Mouse (Mus musculus) embryonic facial prominence, embryonic 12.5 days (tissue): ENCODE measurements around the gene Fanci. TPM values are rescaled to one million over a fixed set of nuclear protein-coding genes. Genes with fewer than 3 reads are reported as not detected.

Experiments used
- ATAC-seq: fragments of 200-750 bp; cut with Nextera tagmentation; 2 replicates; pipeline ENCODE4 v1.8.0; 2017; ENCODE audit not compliant: insufficient number of reproducible peaks, insufficient read depth, low FRiP score, low TSS enrichment
- H3K27ac ChIP-seq: fragments of 300-500 bp; sonication (generic); 2 replicates; pipeline ENCODE4 v1.5.1; 2016; ENCODE audit warnings: mild to moderate bottlenecking
- H3K27me3 ChIP-seq: fragments of 300-500 bp; sonication (generic); 2 replicates; pipeline ENCODE4 v1.6.1; 2016; ENCODE audit warnings: mild to moderate bottlenecking, moderate library complexity
- H3K36me3 ChIP-seq: fragments of 300-500 bp; sonication (generic); 2 replicates; pipeline ENCODE4 v1.6.1; 2016; ENCODE audit warnings: mild to moderate bottlenecking
- H3K4me1 ChIP-seq: fragments of 300-500 bp; sonication (generic); 2 replicates; pipeline ENCODE4 v1.6.1; 2016
- H3K4me2 ChIP-seq: fragments of 300-500 bp; sonication (generic); replicated peaks from 2 replicates; pipeline ENCODE4 v1.6.1; 2016; ENCODE audit warnings: mild to moderate bottlenecking, moderate library complexity
- H3K4me3 ChIP-seq: fragments of 300-500 bp; sonication (generic); 2 replicates; pipeline ENCODE4 v1.5.1; 2016; ENCODE audit warnings: mild to moderate bottlenecking
- H3K9ac ChIP-seq: fragments of 300-500 bp; sonication (generic); 2 replicates; pipeline ENCODE4 v1.6.1; 2016; ENCODE audit warnings: mild to moderate bottlenecking, moderate library complexity
- H3K9me3 ChIP-seq: fragments of 300-500 bp; sonication (generic); 2 replicates; pipeline ENCODE4 v1.6.1; 2016; ENCODE audit warnings: mild to moderate bottlenecking, moderate library complexity
- WGBS: fragments of 180-500 bp; shearing (Covaris S2); methylation state at CpG from one replicate; pipeline ENCODE4 v1.1.7; 2016; 5-methylcytosine and 5-hydroxymethylcytosine counted together
- polyA plus RNA-seq: library from polyadenylated mRNA; unstranded; fragments of >200 nt; fragmentation: Nextera tagmentation; extraction: Ambion mirVana; gene quantifications from 2 replicates; pipeline ENCODE4 v1.2.1, GENCODE M21; 2016

Fanci gene
- polyA plus RNA-seq, 1 experiment from 2014 or later, result 12.7 TPM

DNA sequence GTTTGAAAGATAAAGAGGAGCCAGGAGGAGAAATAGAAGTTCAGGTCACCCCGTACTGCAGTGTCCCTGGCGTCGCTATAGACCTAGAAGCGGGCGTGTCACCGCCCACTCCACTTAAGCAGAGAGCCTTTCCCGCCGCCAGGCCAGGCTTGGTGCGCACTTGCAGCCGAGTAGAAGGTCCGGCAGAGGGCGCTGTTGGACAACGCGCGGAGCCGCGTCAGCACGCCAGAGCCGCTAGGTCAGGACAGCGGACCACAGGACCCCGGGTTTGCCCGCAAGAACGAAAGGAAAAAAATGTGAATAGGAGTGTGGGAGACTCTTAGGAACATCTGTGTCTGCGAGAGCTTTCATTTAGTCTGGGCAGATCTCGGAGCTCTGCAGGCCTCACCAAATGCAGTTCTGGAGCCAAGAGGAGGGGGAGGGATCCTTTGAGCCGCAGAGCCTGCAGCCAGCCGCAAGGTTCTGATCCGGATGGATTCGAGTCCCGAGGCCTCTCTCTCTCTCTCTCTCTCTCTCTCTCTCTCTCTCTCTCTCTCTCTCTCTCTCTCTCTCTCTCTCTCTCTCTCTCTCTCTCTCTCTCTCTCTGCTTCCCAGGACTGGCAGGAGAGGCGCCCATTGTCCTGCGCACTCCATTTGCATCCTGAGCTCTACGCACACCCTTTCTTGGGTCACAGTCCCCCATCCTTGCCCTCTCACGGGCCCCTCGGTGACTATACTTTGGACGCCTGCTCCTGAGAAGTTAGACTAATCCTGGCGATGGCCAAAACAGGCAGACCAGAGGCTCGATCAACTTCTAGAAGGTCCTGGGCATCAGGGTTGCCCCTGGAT lies 104.5 kb downstream of the Fanci start:
- no peaks in the 10 kb centered on the region for H3K9me3 ChIP-seq
- H3K4me1 ChIP-seq, result peaks cover 6% of the 10 kb centered on the region; the same call in 1 of the 2 replicates
- under 1% methylated on average over 36 of the region's 38 CpGs for WGBS
- peaks cover 73% of the 10 kb centered on the region for H3K27me3 ChIP-seq
- no peaks in the 10 kb centered on the region for H3K36me3 ChIP-seq
- peak overlapping the region; percentile 15; the same call in 1 of the 2 replicates for H3K4me3 ChIP-seq
- no peak overlapping the region for H3K9ac ChIP-seq
- H3K27ac ChIP-seq, result no peak overlapping the region
- ATAC-seq, result peak; percentile 81
- peak overlapping the region; percentile 35 for H3K4me2 ChIP-seq

DNA sequence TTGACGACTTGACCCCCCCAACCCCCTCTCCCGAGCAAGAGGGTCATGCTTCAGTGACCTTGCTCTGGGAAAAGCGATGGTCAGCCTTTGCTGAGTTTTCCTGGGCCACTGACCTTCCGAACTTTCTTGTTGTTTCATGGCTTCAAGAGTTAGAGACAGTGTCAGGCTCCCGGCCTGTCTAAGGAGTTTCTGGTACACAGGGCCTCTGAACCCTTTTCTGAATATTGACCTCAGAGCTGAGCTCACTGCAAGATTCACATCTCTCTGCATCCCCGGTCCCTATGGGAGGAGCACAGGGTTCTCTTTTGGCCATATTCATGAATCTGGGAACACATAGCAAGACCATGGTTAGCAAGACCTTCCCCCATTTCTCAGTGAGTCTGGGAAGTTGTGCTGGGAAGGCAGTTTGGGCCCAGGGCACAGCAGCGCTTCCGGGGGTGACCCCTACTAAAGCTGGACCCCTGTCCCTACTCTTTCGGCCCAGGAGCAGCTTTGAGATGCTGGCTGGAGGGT lies 105.1 kb downstream of the Fanci start:
- H3K9me3 ChIP-seq, result no peaks in the 10 kb centered on the region
- peaks cover 6% of the 10 kb centered on the region; the same call in 1 of the 2 replicates for H3K4me1 ChIP-seq
- no peak overlapping the region for H3K4me3 ChIP-seq
- H3K27me3 ChIP-seq, result peaks cover 80% of the 10 kb centered on the region
- ATAC-seq, result no peak
- 0 out of 2 replicates have a peak overlapping the region, but pooled peaks have one; percentile 35 for H3K4me2 ChIP-seq
- H3K36me3 ChIP-seq, result no peaks in the 10 kb centered on the region
- 7% methylated on average over 9 of the region's 9 CpGs for WGBS
- H3K9ac ChIP-seq, result no peak overlapping the region
- no peak overlapping the region for H3K27ac ChIP-seq

DNA sequence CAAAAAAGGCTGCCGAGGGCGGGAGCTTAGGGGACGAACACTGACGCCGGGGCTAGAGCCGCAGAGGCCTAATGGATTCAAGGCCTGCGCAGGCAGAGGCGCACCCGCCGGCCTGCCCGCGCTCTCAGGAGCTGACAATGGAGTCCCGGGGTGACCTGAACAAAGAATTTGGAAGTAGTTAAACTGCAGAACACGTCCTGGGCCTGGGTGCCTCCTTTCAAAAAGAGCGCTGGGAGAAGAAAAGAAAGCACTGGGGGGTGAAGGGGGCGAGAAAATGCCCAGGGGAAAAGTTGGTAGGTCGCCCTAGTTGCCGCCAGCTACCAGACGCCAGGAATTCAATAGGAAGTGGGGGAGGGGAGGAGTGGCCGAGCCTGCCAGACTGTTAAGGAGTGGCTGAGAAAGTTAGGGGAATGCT lies 106.0 kb downstream of the Fanci start:
- no peak for ATAC-seq
- Histone ChIP-seq H3K36me3 (no peaks in the 10 kb centered on the region), H3K27me3 (peaks cover 88% of the 10 kb centered on the region), H3K4me2 (no peak overlapping the region; the same call in 1 of the 2 replicates), H3K4me3 (no peak overlapping the region), H3K9ac (no peak overlapping the region), H3K9me3 (no peaks in the 10 kb centered on the region), H3K27ac (no peak overlapping the region), H3K4me1 (peaks cover 6% of the 10 kb centered on the region; the same call in 1 of the 2 replicates)
- WGBS, result 1% methylated on average over 20 of the region's 20 CpGs

DNA sequence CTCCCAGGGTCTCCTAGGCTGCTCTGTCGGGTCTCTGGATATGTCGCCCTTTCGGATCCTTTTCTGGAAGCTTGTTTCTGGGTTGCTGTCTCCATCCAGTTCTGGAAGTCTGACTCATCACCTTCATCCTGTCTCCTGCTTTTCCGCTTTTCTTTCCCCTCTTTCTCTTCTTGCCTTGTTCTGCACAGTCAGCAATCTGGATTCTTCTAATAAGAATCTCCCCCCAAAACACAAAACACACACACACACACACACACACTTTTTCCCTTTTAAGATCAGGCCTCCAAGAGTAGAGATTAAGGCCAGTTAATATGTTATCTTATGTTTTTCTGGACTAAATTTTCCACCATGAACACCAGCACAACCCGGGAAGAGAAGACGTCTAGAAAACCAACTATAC lies 106.6 kb downstream of the Fanci start:
- 5% methylated on average over 6 of the region's 6 CpGs for WGBS
- peaks cover 94% of the 10 kb centered on the region for H3K27me3 ChIP-seq
- no peaks in the 10 kb centered on the region for H3K9me3 ChIP-seq
- no peaks in the 10 kb centered on the region for H3K36me3 ChIP-seq
- no peak overlapping the region for H3K9ac ChIP-seq
- no peak overlapping the region for H3K4me2 ChIP-seq
- no peak overlapping the region for H3K4me3 ChIP-seq
- H3K27ac ChIP-seq, result no peak overlapping the region
- peaks cover 6% of the 10 kb centered on the region; the same call in 1 of the 2 replicates for H3K4me1 ChIP-seq
- ATAC-seq, result no peak

DNA sequence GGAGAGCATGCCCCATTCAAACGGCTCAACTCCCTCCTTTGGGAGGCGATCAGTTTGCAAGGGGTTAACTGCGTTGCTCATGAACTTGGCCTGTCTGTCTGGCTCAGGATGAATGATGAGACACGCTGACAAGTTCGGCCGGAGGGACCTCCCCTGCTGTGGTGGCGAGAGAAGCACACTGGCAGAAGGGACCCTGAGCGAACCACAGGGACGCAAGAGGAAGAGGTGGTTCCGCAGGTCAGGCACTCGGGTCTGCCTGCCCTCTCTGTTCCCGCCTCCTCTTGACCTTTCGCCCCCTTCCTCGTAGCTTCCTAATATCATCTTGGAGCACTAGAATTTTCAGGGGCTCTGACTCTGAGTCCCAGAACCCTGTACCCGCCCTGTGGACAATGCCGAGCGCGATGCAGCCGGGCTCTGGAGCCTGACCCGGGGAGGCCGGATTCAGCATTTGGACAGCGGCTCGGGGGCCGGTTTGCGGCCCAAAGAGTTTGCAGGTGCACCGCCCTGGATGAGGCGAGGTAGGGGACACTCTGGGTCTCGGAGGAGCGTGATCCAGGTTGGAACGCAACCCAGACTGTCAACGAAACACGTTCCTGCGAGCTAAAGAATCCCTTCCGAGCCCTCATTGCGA lies 107.4 kb downstream of the Fanci start:
- WGBS, result under 1% methylated on average over 35 of the region's 35 CpGs
- H3K4me2 ChIP-seq, result no peak overlapping the region
- ATAC-seq, result no peak
- H3K4me3 ChIP-seq, result peak overlapping the region; percentile 29; the same call in 1 of the 2 replicates
- peaks cover 100% of the 10 kb centered on the region for H3K27me3 ChIP-seq
- H3K9ac ChIP-seq, result no peak overlapping the region
- no peaks in the 10 kb centered on the region for H3K36me3 ChIP-seq
- no peak overlapping the region for H3K27ac ChIP-seq
- H3K4me1 ChIP-seq, result peaks cover 6% of the 10 kb centered on the region; the same call in 1 of the 2 replicates
- H3K9me3 ChIP-seq, result no peaks in the 10 kb centered on the region

Other genes with a start within 250 kb of the Fanci start
- gene Mfge8, start 242.9 kb upstream of the Fanci start, polyA plus RNA-seq, result 118 and 123 TPM in 2 replicates
- gene Abhd2, start 118.7 kb upstream of the Fanci start, polyA plus RNA-seq, result 11.0 and 11.9 TPM in 2 replicates
- 3.0 and 3.5 TPM in 2 replicates for gene Rlbp1, start 4.9 kb upstream of the Fanci start, polyA plus RNA-seq
- gene Polg, start 74.4 kb downstream of the Fanci start, polyA plus RNA-seq, result 42.3 and 42.5 TPM in 2 replicates
- 0.10 and 0.29 TPM in 2 replicates for gene Rhcg, start 225.7 kb downstream of the Fanci start, polyA plus RNA-seq